Mouse (Mus musculus): ENCODE measurements around the gene Ucma.
"Not testable (repeated sequence)": the region's sequence is repeated elsewhere in the genome, so short reads cannot be mapped to it uniquely, and the experiment has no call there.

Ucma gene

GRCm38 (mm10) chr2:4975807-4976206 lies at the start of gene Ucma:
Gene Ucma (plus strand): TSS chr2:4976122.
- DNase-seq, result peak in 1 of 2 experiments; percentile 5

DNA sequence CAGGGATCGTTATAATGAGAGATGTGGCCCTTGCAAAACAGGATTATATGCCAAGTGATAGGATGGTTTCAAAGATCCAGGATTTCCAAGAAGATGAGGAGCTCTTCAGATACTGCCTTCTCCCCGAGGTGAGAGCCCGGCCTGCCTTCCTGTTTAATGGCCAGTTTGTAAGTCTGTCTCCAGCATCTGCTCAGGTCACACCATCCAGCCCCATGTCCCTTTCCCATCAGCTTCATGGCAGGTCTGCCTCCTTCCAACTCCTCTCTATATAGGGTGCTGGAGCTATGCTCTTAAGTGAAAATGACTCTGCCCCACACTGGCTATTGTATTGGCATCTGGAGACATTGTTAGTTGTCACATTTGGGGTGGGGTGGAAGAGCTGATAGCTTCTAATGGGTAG lies 48.5 kb upstream of the Ucma start:
- no peak for DNase-seq

- no peak for DNase-seq
Measured at GRCm38 (mm10) chr2:4929230-4929629, 46.7 kb upstream of the Ucma start.

- no peak for DNase-seq
Measured at GRCm38 (mm10) chr2:4934516-4934915, 41.4 kb upstream of the Ucma start.

DNA sequence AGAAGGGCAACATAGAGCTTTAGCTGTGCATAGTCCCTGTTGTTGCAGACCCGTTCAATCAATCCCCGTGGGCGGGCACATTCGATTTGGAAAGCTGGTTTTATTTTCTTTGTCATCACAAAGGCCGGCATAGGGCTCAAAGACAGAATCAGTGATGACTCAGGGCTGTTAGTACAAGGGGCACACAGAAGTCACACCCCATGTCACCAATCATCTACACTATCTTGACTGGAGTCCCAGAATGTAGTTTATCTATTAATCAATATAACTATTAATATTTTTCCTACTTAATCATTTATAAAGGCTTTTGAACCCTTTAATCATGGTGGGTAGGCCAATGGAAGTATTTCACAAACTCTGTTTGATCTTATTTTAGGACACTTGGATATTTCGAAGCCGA lies 38.0 kb upstream of the Ucma start:
- no peak for DNase-seq

- DNase-seq, result no peak
Measured at GRCm38 (mm10) chr2:4940861-4941260, 35.1 kb upstream of the Ucma start.

DNA sequence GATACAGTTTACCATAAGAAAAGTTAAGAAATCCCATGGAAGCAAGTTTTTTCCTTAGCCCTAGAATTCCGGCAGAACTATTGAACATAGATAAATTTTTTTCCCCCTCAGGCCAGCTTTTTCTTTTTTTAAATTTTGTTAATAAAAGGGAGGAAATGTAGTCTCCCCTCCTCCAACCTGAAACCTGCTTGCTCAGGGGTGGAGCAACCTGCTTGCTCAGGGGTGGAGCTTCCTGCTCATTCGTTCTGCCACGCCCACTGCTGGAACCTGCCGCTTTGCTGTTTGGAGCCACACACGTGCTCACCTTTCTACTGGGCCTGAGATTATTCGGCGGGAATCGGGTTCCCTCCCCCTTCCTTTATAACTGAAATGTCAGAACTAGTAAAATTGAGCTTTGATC lies 26.2 kb upstream of the Ucma start:
- DNase-seq, result not testable (repeated sequence)

DNA sequence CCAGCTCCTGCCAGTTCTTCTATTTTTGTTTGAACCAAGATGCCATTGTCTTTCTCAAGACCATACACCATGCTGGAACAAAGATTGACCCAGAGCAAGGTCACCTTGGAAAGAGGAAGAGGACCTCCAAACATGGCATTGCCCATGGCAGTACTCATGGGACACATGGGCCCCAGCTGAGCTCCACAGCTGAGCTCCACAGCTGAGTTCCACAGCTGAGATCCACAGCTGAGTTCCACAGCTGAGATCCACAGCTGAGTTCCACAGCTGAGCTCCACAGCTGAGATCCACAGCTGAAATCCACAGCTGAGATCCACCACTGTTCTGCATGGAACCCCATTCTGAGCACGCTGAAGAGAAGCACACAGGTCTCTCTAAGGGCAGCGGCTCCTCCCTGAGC lies 24.9 kb upstream of the Ucma start:
- DNase-seq, result no peak

GRCm38 (mm10) chr2:4954216-4954760 lies 21.6 kb upstream of the Ucma start:
- no peak for DNase-seq

DNA sequence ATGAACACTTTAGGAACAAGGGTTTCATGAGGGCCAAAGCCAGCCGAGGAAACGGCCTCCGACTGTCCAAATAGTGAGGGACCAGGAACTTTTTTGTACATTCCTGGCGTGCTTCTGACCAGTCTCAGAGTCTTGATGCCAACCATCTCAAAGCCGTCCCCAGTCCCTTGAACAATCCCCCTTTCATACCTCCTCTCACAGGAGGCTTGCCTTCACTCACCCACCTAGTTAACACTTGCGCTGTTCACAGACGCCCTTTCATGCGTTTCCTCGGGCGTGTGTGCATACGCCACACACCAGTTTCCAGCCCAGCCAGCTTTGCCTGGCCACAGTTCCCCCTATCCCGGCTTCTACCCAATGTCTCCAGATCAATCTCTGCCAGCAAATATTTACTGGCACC lies 17.9 kb upstream of the Ucma start:
- no peak for DNase-seq

- no peak for DNase-seq
Measured at GRCm38 (mm10) chr2:4967806-4968205, 8.1 kb upstream of the Ucma start.

DNA sequence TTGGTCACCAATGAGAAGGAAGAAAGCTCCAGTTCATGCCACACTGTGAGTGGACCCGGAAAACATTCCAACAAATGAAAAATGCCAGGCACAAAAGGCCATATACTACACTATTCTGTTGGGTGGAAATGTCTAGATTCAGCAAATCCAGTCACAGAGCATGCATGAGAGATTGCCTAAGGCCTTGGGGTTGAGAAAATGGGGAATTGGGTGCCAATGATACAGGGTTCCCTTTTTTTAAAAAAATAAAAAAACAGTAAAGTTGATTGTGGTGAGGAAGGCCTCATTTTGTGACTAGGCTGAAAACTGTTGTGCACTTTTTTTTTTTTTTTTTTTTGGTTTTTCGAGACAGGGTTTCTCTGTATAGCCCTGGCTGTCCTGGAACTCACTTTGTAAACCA lies 6.8 kb upstream of the Ucma start:
- DNase-seq, result no peak

- no peak for DNase-seq
Measured at GRCm38 (mm10) chr2:4978091-4978490, 2.2 kb downstream of the Ucma start.

DNA sequence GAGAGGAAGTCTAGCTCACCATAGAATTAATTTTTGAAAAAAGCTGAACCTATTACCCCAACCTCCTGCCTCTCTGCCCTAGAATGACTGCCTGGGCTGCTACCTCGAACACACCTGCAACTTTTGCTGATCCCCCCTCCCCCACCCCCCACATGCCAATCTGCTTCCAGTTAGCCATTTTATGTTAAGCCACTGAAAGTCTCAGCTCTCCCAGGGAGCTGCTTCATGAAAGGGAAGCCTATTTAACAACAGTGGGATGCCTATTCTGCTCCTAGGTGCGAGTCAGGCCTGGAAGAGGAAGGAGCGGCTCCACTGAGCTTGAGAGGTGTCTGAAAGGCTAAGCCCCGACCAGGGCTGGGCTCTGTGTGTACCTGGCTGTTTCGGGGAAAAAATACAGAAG lies 8.1 kb downstream of the Ucma start:
- no peak for DNase-seq

- no peak for DNase-seq
Measured at GRCm38 (mm10) chr2:4985000-4985399, 9.1 kb downstream of the Ucma start.

DNA sequence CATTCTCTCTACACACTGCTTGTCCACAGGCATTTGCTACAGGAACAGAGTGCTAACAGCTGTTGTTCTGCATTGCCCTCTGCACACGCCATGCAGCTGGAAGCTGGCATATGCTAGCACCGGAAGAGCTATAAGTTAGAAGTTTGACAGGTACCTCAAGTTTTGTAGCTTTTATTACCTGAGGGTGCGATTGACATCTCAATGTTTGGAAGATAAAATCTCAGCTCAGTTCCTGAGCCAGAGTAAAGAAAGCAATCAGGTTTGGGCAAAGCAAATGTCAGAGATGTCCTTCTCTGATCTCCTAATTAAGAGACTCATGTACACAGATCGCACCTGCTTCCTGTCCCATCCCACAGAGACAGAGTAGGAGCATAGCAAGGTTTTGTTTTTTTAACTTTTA lies 10.9 kb downstream of the Ucma start:
- DNase-seq, result no peak

- no peak for DNase-seq
Measured at GRCm38 (mm10) chr2:4987388-4988180, 11.7 kb downstream of the Ucma start.

- no peak for DNase-seq
Measured at GRCm38 (mm10) chr2:4988826-4989424, 13.0 kb downstream of the Ucma start.

GRCm38 (mm10) chr2:4993584-4993983 lies 17.7 kb downstream of the Ucma start:
- no peak for DNase-seq

- no peak for DNase-seq
Measured at GRCm38 (mm10) chr2:4994436-4994835, 18.5 kb downstream of the Ucma start.

- DNase-seq, result no peak
Measured at GRCm38 (mm10) chr2:4995646-4996045, 19.7 kb downstream of the Ucma start.

DNA sequence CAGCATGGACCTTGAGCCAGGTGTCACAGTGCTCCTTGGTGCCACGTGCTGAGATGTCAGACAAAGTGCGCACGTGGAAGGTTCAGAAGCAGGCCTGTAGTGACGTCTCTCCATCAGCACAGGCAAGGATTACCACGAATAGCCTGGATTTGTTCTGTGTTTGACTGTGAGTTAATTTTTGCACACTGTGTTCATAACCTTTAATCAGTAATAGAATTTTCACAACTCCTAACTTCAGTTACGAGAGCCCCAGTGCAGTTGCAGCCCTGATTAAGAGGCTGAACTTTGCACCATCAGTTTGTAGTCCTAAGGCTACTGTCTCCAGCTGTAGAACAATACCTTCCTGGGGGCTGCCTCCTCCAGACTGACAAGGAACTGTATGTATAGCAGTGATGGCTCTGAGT lies 20.5 kb downstream of the Ucma start:
- DNase-seq, result no peak

DNA sequence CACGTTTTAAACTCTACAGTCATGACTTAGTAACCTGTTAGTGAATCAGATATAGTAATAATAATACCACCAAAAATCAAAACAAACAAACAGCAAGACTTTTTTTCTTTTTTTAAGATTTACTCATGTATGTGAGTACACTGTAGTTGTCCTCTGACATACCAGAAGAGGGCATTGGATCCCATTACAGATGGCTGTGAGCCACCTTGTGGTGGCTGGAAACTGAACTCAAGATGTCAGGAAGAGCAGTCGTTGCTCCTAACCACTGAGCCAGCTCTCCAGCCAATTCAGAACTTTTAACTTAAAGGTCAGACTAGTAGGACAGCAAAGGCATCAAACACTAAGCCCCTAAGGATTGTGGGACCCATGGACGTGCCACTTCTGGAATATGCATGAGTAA lies 23.0 kb downstream of the Ucma start:
- no peak for DNase-seq

DNA sequence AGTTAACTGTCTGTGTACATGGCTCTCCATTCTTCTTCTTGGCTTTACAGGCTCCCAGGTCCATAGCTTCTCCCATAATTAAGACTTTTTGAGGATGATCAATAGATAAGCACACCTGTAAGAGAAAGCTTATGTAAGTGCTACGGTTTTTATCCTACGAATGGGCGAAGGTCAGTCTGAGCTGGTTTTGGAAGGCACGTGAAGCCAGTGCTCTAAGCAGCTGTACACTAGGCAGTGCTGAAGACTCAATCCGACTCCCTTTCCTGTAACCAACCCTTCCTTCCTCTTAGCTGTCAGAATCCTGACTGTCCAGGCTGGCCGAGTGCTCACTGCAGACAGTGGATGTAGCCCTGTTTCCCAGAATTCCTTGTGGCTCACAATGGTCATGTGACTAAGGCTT lies 25.3 kb downstream of the Ucma start:
- no peak for DNase-seq

DNA sequence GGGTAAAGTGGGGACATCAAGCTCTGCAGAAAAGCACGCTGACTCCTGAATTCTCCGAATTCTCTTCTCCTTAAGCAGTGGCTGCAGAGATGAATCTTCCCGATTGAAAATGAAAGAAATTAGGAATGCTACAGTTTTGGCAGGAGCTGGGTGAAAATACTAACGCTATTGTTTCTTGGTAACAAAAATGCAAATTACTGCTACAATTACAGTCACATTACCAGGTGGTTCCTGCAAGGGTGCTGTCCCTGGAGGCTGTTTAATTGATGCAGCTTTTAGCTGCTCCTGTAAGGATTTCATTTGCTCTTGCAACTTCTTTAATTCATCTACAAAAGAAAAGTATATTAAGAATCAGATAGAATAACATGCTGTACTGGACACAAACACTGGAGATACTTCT lies 31.2 kb downstream of the Ucma start:
- no peak for DNase-seq
